In the genomic region with DNA sequence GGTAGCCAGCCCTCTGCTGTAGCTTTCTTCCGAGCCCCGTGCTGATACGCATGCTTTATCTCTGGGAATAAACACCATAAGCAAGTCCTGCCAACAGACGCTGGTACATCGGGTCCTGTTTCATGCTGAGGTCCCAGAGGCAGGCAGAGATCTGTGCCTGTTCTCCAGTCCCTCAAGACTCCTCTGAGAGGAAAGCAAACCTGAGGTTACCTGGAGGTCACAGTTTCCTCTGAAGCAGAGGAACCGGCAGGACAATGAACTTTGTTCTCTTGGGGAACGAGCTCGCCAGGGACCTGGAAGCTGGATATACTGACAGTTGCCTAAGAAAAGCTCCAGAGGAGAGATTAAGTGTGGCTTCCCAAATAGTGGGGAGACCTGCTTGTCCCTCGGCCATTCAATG, we compare ENCODE assay signal across 11 mouse cellular contexts. TPM values are rescaled to one million over a fixed set of nuclear protein-coding genes. Genes with fewer than 3 reads are reported as not detected.
DNase-seq lines count a peak whose midpoint lies in the region; ATAC-seq lines count a peak whose summit lies in the region.
"Had no signal": no experiment of that assay in that cellular context is flagged by ENCODE, and none has a peak within 500 bp of the region (broad histone marks: within the 10 kb centered on the region; RNA-seq: fewer than 3 reads in every experiment).

No protein-coding gene starts in this region.

- no peaks in the 10 kb centered on the region for H3K36me3 ChIP-seq in lung, embryonic 16.5 days (ENCODE audit: control insufficient read depth, insufficient read depth, low read length)

- peak; percentile 33 for DNase-seq in adrenal gland, postnatal 14 days
- DNase-seq in adrenal gland, postnatal 36 days, result no peak
- DNase-seq in lung, postnatal 10 days, result no peak
- peak; percentile 50 to 57 for DNase-seq in kidney, adult 8-10 months
- DNase-seq in yolk sac, embryonic 10.5 days (ENCODE audit: low spot score), result peak; percentile 75
- DNase-seq in spleen, postnatal 14 days (ENCODE audit: low spot score in 2 of 2), result no peak
- no peak for DNase-seq in urinary bladder, postnatal 25 days (ENCODE audit: low spot score)
- DNase-seq: adrenal gland, postnatal 25 days had no signal

- peaks cover 7% of the 10 kb centered on the region; the same call in 1 of the 2 replicates for H3K4me1 ChIP-seq in lung, embryonic 16.5 days (replicated peaks; ENCODE audit: control insufficient read depth, insufficient read depth, low read length)

- H3K9me3 ChIP-seq in lung, embryonic 16.5 days (ENCODE audit: control insufficient read depth, low read length), result no peaks in the 10 kb centered on the region

- H3K4me3 ChIP-seq in lung, embryonic 16.5 days (ENCODE audit: low read length), result no peak overlapping the region

- no peak overlapping the region for H3K27ac ChIP-seq in lung, embryonic 16.5 days (ENCODE audit: low read length)
- H3K27ac ChIP-seq: hindbrain, postnatal 0 days had no signal

- no peak overlapping the region for H3K4me2 ChIP-seq in lung, embryonic 16.5 days (ENCODE audit: low read depth, low read length)

- 0 out of 2 replicates have a peak, but pooled peaks have one; percentile 23 for ATAC-seq in lung, embryonic 16.5 days (ENCODE audit: low read depth)
- ATAC-seq: forebrain, embryonic 16.5 days; hindbrain, postnatal 0 days had no signal

- no peaks in the 10 kb centered on the region for H3K27me3 ChIP-seq in lung, embryonic 16.5 days (ENCODE audit: control insufficient read depth, insufficient read depth, low read depth, low read length)

- WGBS in lung, embryonic 16.5 days, result 19% methylated on average over 9 of the region's 9 CpGs

- H3K9ac ChIP-seq in lung, embryonic 16.5 days (ENCODE audit: low read length), result no peak overlapping the region

RNA-seq across cellular contexts. Expression of gene Mcf2l, which starts 24.2 kb away (rescaled TPM):
- 59.3 and 66.7 TPM in 2 replicates for total RNA-seq in adrenal gland, postnatal 14 days (2021)
- total RNA-seq in adrenal gland, postnatal 36 days (2021), result 10 to 100 TPM; 13.1 to 36.9 TPM
- polyA plus RNA-seq in lung, embryonic 16.5 days (2015; fragmentation: Nextera tagmentation; extraction: Ambion mirVana), result 16.0 and 16.1 TPM in 2 replicates

Comparison
In these comparisons a context has a peak if more than half of its experiments do, and no peak if none do; other contexts are left out.
1. DNase-seq: peak in adrenal gland, postnatal 14 days (single experiment), kidney, adult 8-10 months (2 of 2) and yolk sac, embryonic 10.5 days (single experiment); none in adrenal gland, postnatal 36 days (0 of 2), lung, postnatal 10 days (single experiment), spleen, postnatal 14 days (0 of 2) and urinary bladder, postnatal 25 days (single experiment).